Mouse (Mus musculus): Measurements from ENCODE around the gene Slc5a11.

Slc5a11 gene

GRCm38 (mm10) chr7:123214365-123215075 is at the start of gene Slc5a11:
Gene Slc5a11, plus strand, starts transcription at chr7:123214780.
- DNase-seq (ENCODE audit: low spot score in 2 of 2), result no peak

- DNase-seq (ENCODE audit: low spot score in 2 of 2), result no peak
These were observed 47.1 kb upstream of the Slc5a11 start for GRCm38 (mm10) chr7:123167436-123167835.

- DNase-seq (ENCODE audit: low spot score in 2 of 2), result no peak
These were observed 45.0 kb upstream of the Slc5a11 start for GRCm38 (mm10) chr7:123169618-123170017.

- DNase-seq (ENCODE audit: low spot score in 2 of 2), result no peak
These were observed 42.5 kb upstream of the Slc5a11 start for GRCm38 (mm10) chr7:123172101-123172500.

- DNase-seq (ENCODE audit: low spot score in 2 of 2), result no peak
These were observed 37.4 kb upstream of the Slc5a11 start for GRCm38 (mm10) chr7:123177215-123177614.

- no peak for DNase-seq (ENCODE audit: low spot score in 2 of 2)
These were observed 32.5 kb upstream of the Slc5a11 start for GRCm38 (mm10) chr7:123181787-123182701.

- DNase-seq (ENCODE audit: low spot score in 2 of 2), result no peak
These were observed 29.7 kb upstream of the Slc5a11 start for GRCm38 (mm10) chr7:123184891-123185290.

- DNase-seq (ENCODE audit: low spot score in 2 of 2), result peak in 1 of 2 experiments; percentile 57
These were observed 28.1 kb upstream of the Slc5a11 start for GRCm38 (mm10) chr7:123186463-123186862.

GRCm38 (mm10) chr7:123187246-123187645 is 27.3 kb upstream of the Slc5a11 start:
- no peak for DNase-seq (ENCODE audit: low spot score in 2 of 2)

GRCm38 (mm10) chr7:123188462-123188861 is 26.1 kb upstream of the Slc5a11 start:
- DNase-seq (ENCODE audit: low spot score in 2 of 2), result no peak

- DNase-seq (ENCODE audit: low spot score in 2 of 2), result no peak
These were observed 24.8 kb upstream of the Slc5a11 start for GRCm38 (mm10) chr7:123189762-123190161.

- no peak for DNase-seq (ENCODE audit: low spot score in 2 of 2)
These were observed 22.8 kb upstream of the Slc5a11 start for GRCm38 (mm10) chr7:123191731-123192130.

GRCm38 (mm10) chr7:123193201-123193600 is 21.4 kb upstream of the Slc5a11 start:
- DNase-seq (ENCODE audit: low spot score in 2 of 2), result no peak

- DNase-seq (ENCODE audit: low spot score in 2 of 2), result no peak
These were observed 19.9 kb upstream of the Slc5a11 start for GRCm38 (mm10) chr7:123194696-123195095.

GRCm38 (mm10) chr7:123196432-123196831 is 18.1 kb upstream of the Slc5a11 start:
- DNase-seq (ENCODE audit: low spot score in 2 of 2), result no peak

GRCm38 (mm10) chr7:123198695-123199094 is 15.9 kb upstream of the Slc5a11 start:
- DNase-seq (ENCODE audit: low spot score in 2 of 2), result no peak

- no peak for DNase-seq (ENCODE audit: low spot score in 2 of 2)
These were observed 15.4 kb upstream of the Slc5a11 start for GRCm38 (mm10) chr7:123199151-123199550.

GRCm38 (mm10) chr7:123199656-123200206 is 14.8 kb upstream of the Slc5a11 start:
- no peak for DNase-seq (ENCODE audit: low spot score in 2 of 2)

GRCm38 (mm10) chr7:123200722-123201121 is 13.9 kb upstream of the Slc5a11 start:
- no peak for DNase-seq (ENCODE audit: low spot score in 2 of 2)

GRCm38 (mm10) chr7:123205261-123205660 is 9.3 kb upstream of the Slc5a11 start:
- DNase-seq (ENCODE audit: low spot score in 2 of 2), result no peak

- no peak for DNase-seq (ENCODE audit: low spot score in 2 of 2)
These were observed 7.0 kb upstream of the Slc5a11 start for GRCm38 (mm10) chr7:123207561-123207960.

GRCm38 (mm10) chr7:123209864-123210263 is 4.7 kb upstream of the Slc5a11 start:
- no peak for DNase-seq (ENCODE audit: low spot score in 2 of 2)

Measured in urinary bladder, postnatal 4 days (tissue).